14 mouse cellular contexts compared by ENCODE assay signal in the genomic region with DNA sequence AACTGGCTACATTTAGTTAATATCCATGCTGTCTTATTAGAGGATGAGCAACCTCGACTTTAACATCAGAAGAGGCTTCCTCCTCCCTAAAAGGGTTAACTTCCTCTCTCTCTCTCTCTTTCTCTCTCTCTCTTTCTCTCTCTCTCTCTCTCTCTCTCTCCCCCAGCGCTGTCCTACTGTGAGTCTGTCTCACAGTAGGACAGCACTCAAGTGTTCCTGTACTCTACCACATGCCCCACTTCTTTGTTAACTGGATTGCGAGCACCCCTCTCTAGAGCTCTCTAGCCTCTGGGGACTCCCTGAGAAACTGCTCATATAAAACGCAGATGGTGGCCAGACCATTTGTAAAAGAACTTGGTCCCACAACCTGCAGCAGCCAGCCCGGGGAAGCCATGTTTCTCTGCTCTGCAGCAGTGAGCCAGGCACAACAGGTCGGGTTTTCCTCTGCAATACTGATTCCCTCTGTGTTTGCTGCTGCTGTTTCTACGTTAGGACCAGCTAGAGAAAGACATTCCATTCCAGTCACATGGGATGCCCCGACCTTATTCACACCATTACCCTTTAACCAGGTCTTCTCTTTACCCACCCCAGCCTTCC. TPM values are rescaled to one million over a fixed set of nuclear protein-coding genes. Genes with fewer than 3 reads are reported as not detected.
DNase-seq lines count a peak whose midpoint lies in the region; ATAC-seq and TF ChIP-seq lines count a peak whose summit lies in the region.
"Had no signal": no experiment of that assay in that cellular context is flagged by ENCODE, and none has a peak within 500 bp of the region (broad histone marks: within the 10 kb centered on the region; RNA-seq: fewer than 3 reads in every experiment).

No protein-coding gene starts in this region.

- H3ac ChIP-seq in myocyte (ENCODE audit: control insufficient read depth, insufficient read length): no peak overlapping the region

- 31% methylated on average over 8 of the region's 8 CpGs for WGBS in forebrain, embryonic 10.5 days
- WGBS in forebrain, embryonic 16.5 days: 25% methylated on average over 8 of the region's 8 CpGs
- 33% methylated on average over 8 of the region's 8 CpGs for WGBS in limb, embryonic 11.5 days

- ATAC-seq in forebrain, embryonic 16.5 days: no peak
- ATAC-seq in limb, embryonic 11.5 days (ENCODE audit: insufficient number of reproducible peaks, low FRiP score, low TSS enrichment, low read depth): no peak

- no peak for DNase-seq in forebrain, embryonic 10.5 days (ENCODE audit: extremely low spot score, low spot score)
- DNase-seq in embryo, embryonic 9.5 days (ENCODE audit: extremely low spot score): peak; percentile 17
- peak; percentile 29 for DNase-seq in limb, embryonic 11.5 days (ENCODE audit: low spot score)
- DNase-seq in right cerebral cortex, postnatal 4 days: no peak
- no peak for DNase-seq in cerebellum, postnatal 10 days
- DNase-seq in heart, postnatal 4 days: no peak
- DNase-seq: gastrocnemius, postnatal 14 days; heart, postnatal 36 days; thymus, postnatal 4 days had no signal

- H3K4me1 ChIP-seq in forebrain, embryonic 10.5 days: peaks cover 36% of the 10 kb centered on the region
- H3K4me1 ChIP-seq in forebrain, embryonic 16.5 days (replicated peaks; ENCODE audit: control insufficient read depth, insufficient read depth, low read length): peaks cover 23% of the 10 kb centered on the region
- 0 out of 2 replicates have a peak, but pooled peaks cover 3% of the 10 kb centered on the region for H3K4me1 ChIP-seq in limb, embryonic 11.5 days (ENCODE audit: control insufficient read depth, insufficient read depth, low read length)

- H3K36me3 ChIP-seq in forebrain, embryonic 10.5 days (replicated peaks): no peaks in the 10 kb centered on the region
- H3K36me3 ChIP-seq in forebrain, embryonic 16.5 days (ENCODE audit: control insufficient read depth, insufficient read depth): no peaks in the 10 kb centered on the region
- no peaks in the 10 kb centered on the region for H3K36me3 ChIP-seq in limb, embryonic 11.5 days (ENCODE audit: control insufficient read depth, insufficient read depth, low read length)
- no peaks in the 10 kb centered on the region for H3K36me3 ChIP-seq in myocyte (ENCODE audit: control insufficient read depth, insufficient read depth)
- H3K36me3 ChIP-seq: lung, embryonic 15.5 days had no signal

- TF ChIP-seq POLR2A in myocyte (IDR thresholded peaks at IDR 0.05; ENCODE audit: insufficient read length, low read depth): no peak

- H3K4me2 ChIP-seq in forebrain, embryonic 16.5 days (ENCODE audit: low read length): no peak overlapping the region
- no peak overlapping the region for H3K4me2 ChIP-seq in limb, embryonic 11.5 days (ENCODE audit: low read depth, severe bottlenecking)
- peak overlapping the region; percentile 68 for H3K4me2 ChIP-seq in myocyte (ENCODE audit: low read depth)
- H3K4me2 ChIP-seq: lung, embryonic 15.5 days had no signal

- no peaks in the 10 kb centered on the region for H3K27me3 ChIP-seq in forebrain, embryonic 10.5 days (ENCODE audit: poor library complexity, severe bottlenecking)
- no peaks in the 10 kb centered on the region for H3K27me3 ChIP-seq in forebrain, embryonic 16.5 days (replicated peaks; ENCODE audit: control insufficient read depth, insufficient read depth, low read length)
- H3K27me3 ChIP-seq in limb, embryonic 11.5 days (ENCODE audit: control insufficient read depth, insufficient read depth, low read length): no peaks in the 10 kb centered on the region
- H3K27me3 ChIP-seq in myocyte (ENCODE audit: control insufficient read depth, insufficient read depth, insufficient read length): no peaks in the 10 kb centered on the region
- H3K27me3 ChIP-seq: lung, embryonic 15.5 days; Patski had no signal

- peak overlapping the region; percentile 84 for H3K27ac ChIP-seq in forebrain, embryonic 10.5 days
- H3K27ac ChIP-seq in forebrain, embryonic 16.5 days (ENCODE audit: low read length): no peak overlapping the region
- no peak overlapping the region for H3K27ac ChIP-seq in limb, embryonic 11.5 days (replicated peaks; ENCODE audit: low read depth, low read length)
- H3K27ac ChIP-seq: lung, embryonic 15.5 days had no signal

- no peaks in the 10 kb centered on the region for H3K9me3 ChIP-seq in forebrain, embryonic 10.5 days
- no peaks in the 10 kb centered on the region for H3K9me3 ChIP-seq in forebrain, embryonic 16.5 days (ENCODE audit: control insufficient read depth, low read length)
- H3K9me3 ChIP-seq in limb, embryonic 11.5 days (ENCODE audit: control insufficient read depth, low read length): no peaks in the 10 kb centered on the region
- H3K9me3 ChIP-seq: lung, embryonic 15.5 days had no signal

- peak overlapping the region; percentile 28; the same call in 1 of the 2 replicates for H3K4me3 ChIP-seq in forebrain, embryonic 10.5 days
- no peak overlapping the region for H3K4me3 ChIP-seq in forebrain, embryonic 16.5 days (replicated peaks; ENCODE audit: low read length)
- H3K4me3 ChIP-seq in limb, embryonic 11.5 days (ENCODE audit: low read depth, low read length): no peak overlapping the region
- no peak overlapping the region for H3K4me3 ChIP-seq in myocyte
- H3K4me3 ChIP-seq: erythroblast, embryonic 14.5 days; lung, embryonic 15.5 days had no signal

- H3K9ac ChIP-seq in forebrain, embryonic 16.5 days (replicated peaks; ENCODE audit: low read depth, low read length): no peak overlapping the region
- H3K9ac ChIP-seq in limb, embryonic 11.5 days (ENCODE audit: low read length): no peak overlapping the region
- H3K9ac ChIP-seq: lung, embryonic 15.5 days had no signal

- peaks cover under 1% of the 10 kb centered on the region for H3K79me2 ChIP-seq in myocyte (ENCODE audit: control insufficient read depth, insufficient read depth)

TF ChIP-seq in myocyte, 11 proteins besides CTCF, POLR2A, EP300 and RAD21:
- TF ChIP-seq MYOG (IDR thresholded peaks at IDR 0.05; ENCODE audit: control insufficient read depth in 1 of 3, insufficient read depth in 1 of 3, insufficient read length in 2 of 3, low read depth in 2 of 3): no peak
- TF ChIP-seq REST (IDR thresholded peaks at IDR 0.05; ENCODE audit: insufficient read depth, insufficient read length): no peak
- TF ChIP-seq TCF12 (IDR thresholded peaks at IDR 0.05; ENCODE audit: insufficient read depth, poor library complexity, severe bottlenecking): no peak
- TF ChIP-seq MYOD1 (IDR thresholded peaks at IDR 0.05; ENCODE audit: control insufficient read depth in 1 of 3, insufficient read length in 2 of 3, low read depth in 2 of 3): no peak
- TF ChIP-seq E2F4 (IDR thresholded peaks at IDR 0.05; ENCODE audit: insufficient read depth): no peak
- no peak for TF ChIP-seq SRF (IDR thresholded peaks at IDR 0.05; ENCODE audit: control insufficient read depth, insufficient read length, low read depth)
- no peak for TF ChIP-seq USF1 (IDR thresholded peaks at IDR 0.05; ENCODE audit: low read depth)
- no peak for TF ChIP-seq CEBPB (IDR thresholded peaks at IDR 0.05; ENCODE audit: insufficient read depth, poor library complexity, severe bottlenecking)
- no peak for TF ChIP-seq TCF3 (IDR thresholded peaks at IDR 0.05; ENCODE audit: insufficient read length, low read depth)
- TF ChIP-seq POLR2AphosphoS2 (IDR thresholded peaks at IDR 0.05; ENCODE audit: insufficient read length, low read depth): no peak
- TF ChIP-seq MAX (IDR thresholded peaks at IDR 0.05; ENCODE audit: low read depth): no peak
TF ChIP-seq in myocyte: peak in this region for 0.

RNA-seq across cellular contexts. Expression of a gene that starts 4.5 kb away (rescaled TPM):
- 44.0 and 44.9 TPM in 2 replicates for polyA plus RNA-seq in forebrain, embryonic 10.5 days (2016; fragmentation: Nextera tagmentation; extraction: Ambion mirVana)
- 95.4 and 96.8 TPM in 2 replicates for polyA plus RNA-seq in forebrain, embryonic 16.5 days (2015; fragmentation: Nextera tagmentation; extraction: Ambion mirVana)
- 40.5 and 41.5 TPM in 2 replicates for polyA plus RNA-seq in limb, embryonic 11.5 days (2014; fragmentation: Nextera tagmentation; extraction: Ambion mirVana)
- 37.2 TPM for polyA plus RNA-seq in myocyte (2012; fragmentation: generic; extraction: Trizol)
- 10 to 100 TPM; 92.5 to 97.5 TPM for total RNA-seq in heart, postnatal 4 days (2021)

RNA-seq across cellular contexts. Expression of a gene that starts 29.8 kb away (rescaled TPM):
- 1.9 and 2.1 TPM in 2 replicates for polyA plus RNA-seq in forebrain, embryonic 10.5 days (2016; fragmentation: Nextera tagmentation; extraction: Ambion mirVana)
- 8.6 and 8.9 TPM in 2 replicates for polyA plus RNA-seq in forebrain, embryonic 16.5 days (2015; fragmentation: Nextera tagmentation; extraction: Ambion mirVana)
- 0.54 and 1.1 TPM in 2 replicates for polyA plus RNA-seq in limb, embryonic 11.5 days (2014; fragmentation: Nextera tagmentation; extraction: Ambion mirVana)
- polyA plus RNA-seq in myocyte (2012; fragmentation: generic; extraction: Trizol): 29.0 TPM
- 10 to 100 TPM; 13.9 to 14.6 TPM for total RNA-seq in heart, postnatal 4 days (2021)
- polyA plus RNA-seq: erythroblast, embryonic 14.5 days had no signal

Comparison
In these comparisons a context has a peak if more than half of its experiments do, and no peak if none do; other contexts are left out.
1. DNase-seq: peak in embryo, embryonic 9.5 days (single experiment) and limb, embryonic 11.5 days (single experiment); none in forebrain, embryonic 10.5 days (single experiment), right cerebral cortex, postnatal 4 days (single experiment), cerebellum, postnatal 10 days (0 of 2) and heart, postnatal 4 days (single experiment).